Mouse (Mus musculus): Measurements from ENCODE around the gene Sel1l3. TPM values are rescaled to one million over a fixed set of nuclear protein-coding genes. Genes with fewer than 3 reads are reported as not detected.

Sel1l3 gene
- 2.0 and 3.7 TPM in 2 replicates for total RNA-seq (2021)
- long read RNA-seq, full-length matches to known transcripts: 4 of 5 reads
- long read RNA-seq, partial matches to known transcripts: 1 of 5 reads
- long read RNA-seq, other reads (novel, unspliced or antisense): 0 of 5 reads

DNA sequence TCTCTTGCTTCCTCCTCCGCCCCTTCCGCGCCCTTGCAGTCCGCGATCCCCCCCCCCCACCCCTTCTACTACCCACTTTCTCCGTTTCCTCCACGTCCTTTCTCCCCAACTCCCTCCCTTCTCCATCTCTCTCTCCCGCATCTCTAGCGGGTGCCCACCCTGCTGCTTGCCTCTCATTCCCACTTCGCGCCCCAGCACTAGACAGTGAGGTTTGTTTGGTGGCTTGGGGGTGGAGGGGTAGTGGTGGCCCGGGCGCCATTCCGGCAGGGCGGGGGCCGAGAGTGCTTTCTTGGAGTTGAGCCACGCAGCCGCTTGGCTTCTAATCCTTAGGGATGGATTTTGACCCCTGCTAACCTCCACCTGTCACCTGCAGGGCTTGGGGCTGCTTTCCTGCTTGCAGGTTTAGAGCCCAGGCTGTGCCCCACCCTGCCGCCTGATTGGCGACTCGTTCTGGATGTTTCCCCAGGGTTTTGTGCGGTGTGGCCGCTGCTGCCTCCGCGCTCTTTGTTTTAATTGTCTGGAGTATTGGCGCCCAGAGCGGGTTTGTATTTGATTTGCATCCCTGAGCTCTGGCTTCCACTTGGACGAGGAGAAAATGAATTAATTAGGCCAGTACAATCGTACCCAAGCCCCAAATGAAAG, at the start of gene Sel1l3:
Sel1l3 (minus strand) TSS at position 217 of the 642 bp plus-strand sequence.
- no peak for DNase-seq

DNA sequence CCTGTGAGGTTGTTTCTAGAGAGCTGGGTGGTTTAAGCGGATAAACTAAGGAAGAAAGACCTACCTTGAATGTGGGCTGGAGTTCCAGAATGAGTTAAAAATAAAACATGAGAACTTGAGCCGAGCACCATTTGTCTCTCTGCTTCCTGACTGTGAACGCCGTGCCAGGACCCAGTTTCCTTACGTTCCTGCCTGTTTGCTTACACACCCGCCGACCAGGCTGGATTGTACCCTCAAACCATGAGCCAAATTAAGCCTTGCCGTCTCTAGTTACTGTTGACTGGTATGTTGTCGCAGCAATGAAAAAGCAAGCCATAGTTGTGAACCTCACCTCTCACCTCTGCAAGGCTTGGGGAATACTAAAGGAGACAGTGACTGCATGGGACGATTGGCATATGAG, 48.3 kb upstream of the Sel1l3 start:
- no peak for DNase-seq

DNA sequence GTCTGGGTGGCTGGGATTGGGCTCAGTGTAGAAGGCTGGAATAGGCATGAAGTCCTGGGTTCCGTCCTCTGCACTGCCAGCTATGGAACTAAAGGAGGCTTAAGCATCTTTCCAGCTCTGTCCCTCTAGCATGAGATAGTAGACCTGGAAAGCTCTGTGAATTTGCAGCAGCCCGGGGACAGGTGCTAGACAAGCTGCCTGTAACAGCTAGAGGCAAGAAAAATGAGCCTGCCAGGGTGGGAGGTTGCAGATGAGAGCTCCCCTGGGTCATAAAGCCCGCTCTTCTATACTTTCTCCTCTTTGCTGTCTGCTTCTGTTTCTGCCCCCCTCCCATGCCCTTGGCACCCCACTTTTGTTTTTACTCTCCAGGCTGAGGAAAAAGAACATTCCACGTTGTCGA, 46.2 kb upstream of the Sel1l3 start:
- DNase-seq: no peak

DNA sequence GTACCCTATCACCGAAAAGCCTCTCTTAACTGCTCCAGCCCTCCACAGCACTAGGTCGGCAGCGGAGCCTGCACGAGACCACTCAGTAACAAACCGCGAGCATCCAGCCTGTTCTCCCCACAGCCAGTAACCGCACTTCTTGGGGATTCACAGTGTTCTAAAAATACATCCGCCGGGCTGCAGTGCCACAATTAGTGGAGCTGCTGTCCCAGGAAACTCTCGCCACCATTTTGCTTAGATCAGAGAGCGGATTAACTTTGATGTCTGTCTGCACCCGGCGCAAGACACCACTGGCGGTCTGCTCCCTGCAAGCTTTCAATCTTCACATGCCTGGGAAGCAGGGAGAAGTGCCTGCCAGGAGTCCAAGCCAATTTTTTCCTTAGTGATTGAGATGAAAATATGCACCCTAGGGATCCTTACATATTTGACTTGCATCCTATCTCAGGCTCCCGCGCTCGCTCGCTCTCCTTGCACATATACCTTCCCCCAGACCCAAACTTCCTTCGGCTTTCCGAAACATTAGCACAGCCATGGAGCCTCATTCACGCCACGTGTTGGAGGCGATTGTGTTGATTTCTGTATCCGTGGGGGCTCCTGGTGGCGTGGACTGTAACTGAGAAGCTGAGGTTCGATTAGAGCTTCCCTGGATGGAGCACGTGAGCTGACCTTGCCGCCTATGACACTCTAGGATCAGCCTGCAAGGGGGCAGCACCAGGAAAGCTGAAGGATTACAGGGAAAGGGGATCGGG, 44.5 kb upstream of the Sel1l3 start:
- DNase-seq: peak; percentile 9

DNA sequence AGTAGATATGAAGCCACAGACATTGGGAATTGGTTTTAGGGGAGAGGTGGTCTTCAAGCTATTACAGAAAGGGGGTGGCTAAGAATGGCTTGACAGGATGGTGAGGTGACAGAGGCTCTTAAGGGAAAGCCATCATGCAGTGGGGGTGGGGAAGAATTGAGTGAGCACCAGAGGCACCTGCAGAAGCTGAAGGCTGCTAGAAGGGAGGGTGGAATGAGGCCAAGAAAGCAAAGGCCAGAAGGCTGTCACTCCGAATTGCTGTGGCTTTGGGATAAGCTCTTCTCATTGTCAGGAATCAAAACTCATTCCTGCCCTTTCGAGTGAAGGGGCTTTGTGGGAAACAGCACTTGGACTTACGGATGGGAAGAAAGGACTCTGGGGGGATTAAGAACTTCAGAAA, 41.1 kb upstream of the Sel1l3 start:
- no peak for DNase-seq

DNA sequence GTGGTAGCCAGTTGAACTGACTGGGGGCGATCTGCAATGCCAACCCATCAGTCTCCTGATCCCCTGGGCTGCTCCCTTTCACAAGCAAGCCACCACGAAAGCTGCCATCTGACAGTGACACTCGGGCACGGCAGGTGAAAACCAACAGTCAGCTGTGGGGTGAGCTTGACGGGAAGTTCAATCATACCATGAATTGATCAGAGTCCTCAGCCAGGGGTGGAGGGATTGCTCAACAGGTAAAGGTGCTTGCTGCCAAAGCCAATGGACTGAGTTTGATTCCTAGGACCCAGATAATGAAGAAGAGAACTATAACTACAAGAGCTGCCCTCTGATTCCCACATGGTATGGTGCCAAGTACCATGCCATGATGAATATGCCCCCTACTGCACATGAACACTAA, 40.4 kb upstream of the Sel1l3 start:
- no peak for DNase-seq

DNA sequence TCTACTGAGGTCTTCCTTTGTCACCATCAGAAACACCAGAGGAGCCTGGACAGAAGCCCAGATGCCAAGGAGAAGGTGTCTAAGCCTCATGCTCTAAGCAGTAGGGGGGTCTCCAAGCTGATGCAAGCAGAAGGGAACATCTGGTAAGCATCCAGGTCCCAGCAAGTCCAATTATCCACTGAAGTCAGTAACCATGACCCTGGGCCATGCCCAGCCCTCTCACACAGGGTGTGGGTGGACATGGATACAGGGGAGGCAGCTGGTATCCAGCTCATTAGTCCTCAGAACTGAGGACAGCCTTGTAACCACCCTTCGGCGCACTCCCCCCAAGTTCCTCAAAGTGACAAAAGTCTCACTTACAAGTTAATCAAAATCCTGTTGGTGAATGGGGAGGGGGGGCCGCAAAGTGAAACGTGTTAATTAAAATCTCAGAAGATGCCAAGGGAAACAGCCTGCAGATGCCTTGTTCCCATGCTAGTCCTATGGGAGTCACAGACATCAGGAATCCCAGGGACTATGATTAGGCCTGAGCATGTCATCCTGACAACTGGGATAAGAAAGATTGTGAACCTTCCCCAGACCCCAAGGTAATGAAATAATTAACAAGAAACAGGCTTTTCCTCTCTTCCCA, 35.8 kb upstream of the Sel1l3 start:
- no peak for DNase-seq

DNA sequence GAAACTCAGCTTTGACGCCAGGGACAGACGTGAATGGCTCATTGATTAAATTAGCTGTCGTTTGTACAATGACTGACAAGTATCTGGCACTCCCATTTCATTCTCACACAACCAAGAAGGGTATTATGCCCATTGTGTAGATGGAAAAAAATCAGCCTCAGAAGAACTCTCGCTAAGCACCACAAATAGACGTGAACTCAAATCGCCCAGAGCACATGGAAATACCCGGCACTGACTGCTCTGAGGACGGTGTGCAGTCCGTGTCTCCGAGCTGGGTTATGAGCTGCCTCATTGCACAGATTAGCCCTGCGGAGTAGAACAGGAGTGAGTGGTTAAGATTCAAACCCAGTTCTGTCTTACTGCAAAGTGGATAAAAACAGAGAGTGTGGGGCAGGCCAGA, 34.8 kb upstream of the Sel1l3 start:
- no peak for DNase-seq

DNA sequence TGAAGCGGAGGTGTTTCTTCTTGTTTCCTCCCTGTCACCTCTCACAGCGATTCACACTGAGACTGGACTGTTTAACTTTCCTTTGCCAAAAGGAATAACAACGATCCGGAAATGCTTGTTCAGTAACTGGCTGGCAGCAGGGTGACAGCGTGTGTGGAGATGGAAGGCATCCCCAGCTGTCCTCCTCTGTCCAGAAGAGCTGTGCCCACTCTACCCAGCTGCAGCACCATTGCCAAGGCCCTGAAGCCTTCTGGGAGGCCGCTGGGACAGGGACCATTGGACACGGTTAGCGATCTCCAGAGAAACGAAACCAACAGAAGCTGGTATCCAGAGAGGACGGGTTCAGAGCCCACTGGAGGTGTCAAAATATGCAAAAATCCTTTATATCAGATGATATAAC, 30.2 kb upstream of the Sel1l3 start:
- DNase-seq: no peak

DNA sequence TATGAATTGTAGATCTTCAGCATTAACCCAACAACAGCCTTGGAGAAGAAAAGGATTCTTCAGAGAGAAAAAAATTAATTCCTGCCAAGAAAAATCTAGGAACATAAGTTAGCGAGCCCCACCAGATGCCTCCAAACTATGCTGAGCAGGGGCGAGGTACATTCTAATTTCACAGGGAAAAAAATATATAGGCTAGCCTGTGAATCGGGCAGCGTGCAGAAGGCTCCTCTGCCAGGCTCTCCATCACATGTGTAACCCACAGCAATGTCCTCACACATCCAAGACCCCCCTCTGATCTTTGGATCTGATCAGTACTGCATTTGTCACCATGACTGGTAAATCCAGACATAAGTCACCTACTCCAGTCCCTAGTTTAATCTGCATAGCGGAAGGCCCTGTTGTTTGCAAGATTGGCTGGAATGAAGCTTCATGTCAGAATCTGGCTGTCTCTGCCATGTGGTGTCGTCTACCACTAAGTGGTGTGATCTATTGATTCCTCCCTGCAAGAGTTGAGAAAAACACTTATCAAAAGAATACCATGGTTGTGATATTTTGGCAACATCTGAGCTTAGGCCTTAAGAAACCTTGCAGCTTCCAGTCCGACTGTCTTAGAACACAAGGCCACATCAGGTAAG, 29.3 kb upstream of the Sel1l3 start:
- no peak for DNase-seq

DNA sequence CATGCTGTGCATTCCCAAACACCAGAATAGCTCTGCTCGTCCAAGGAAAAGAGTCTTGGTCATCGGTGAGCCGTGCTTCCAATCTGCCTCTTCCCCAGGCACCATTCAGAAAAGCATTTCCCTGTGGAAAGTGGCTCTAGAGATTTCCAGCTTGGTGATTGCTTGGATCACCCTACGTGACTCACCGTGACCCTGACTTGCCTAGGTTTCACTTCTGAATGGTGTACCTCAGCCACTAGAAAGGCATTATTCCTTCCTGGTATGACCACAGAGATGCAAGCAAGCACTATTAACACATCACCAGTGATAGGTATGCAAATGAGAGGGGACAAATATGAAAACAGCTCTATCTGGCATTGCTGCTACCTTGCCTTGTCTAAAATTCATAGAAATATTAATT, 28.2 kb upstream of the Sel1l3 start:
- no peak for DNase-seq

DNA sequence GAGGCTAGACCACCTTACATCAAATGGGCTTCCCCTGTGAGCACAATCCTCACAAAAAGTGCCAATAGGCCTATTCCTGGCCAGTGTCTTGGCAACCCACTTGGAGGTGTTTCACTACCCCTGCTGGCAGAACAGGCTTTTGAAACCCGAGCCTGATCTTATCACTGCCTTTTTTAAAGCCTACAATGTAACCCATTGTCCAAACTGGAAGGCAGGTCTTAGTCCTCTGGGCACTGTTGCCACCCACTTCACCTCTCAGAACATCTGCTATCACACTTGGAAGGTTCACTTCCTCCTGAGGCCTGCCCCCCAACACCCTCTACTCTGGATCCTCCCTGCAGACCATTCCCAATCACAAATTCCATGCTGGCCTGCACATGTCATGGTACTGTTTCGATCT, 27.4 kb upstream of the Sel1l3 start:
- DNase-seq: no peak

DNA sequence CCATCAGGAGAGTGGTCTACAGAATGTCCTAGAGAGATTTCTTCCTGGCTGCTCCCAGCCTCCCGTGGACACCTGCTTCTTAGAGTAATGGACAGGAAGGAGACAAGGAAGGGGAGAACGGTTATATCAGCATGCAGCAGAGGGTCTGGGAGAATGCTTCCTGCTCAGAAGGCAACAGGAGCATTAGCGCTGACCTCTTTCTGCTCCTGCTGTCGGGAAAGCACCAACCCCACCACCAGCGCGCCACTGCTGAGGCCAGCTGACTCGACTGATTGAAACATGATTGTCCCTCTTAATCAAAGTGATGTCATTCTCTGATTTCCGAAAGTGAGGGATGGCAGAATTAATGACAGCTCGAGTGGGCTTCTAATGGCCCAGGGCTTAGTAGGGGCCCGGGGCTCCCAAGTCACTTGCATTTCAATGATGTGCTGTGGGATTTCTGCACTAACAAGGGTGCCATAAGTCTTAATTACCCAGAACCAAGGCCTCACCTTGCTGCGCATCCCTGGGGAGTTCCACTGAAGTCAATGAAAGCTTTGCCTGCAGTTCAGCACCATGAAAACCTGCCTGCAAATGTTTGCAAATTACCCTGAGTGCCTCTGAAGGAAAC, 26.2 kb upstream of the Sel1l3 start:
- DNase-seq: no peak

DNA sequence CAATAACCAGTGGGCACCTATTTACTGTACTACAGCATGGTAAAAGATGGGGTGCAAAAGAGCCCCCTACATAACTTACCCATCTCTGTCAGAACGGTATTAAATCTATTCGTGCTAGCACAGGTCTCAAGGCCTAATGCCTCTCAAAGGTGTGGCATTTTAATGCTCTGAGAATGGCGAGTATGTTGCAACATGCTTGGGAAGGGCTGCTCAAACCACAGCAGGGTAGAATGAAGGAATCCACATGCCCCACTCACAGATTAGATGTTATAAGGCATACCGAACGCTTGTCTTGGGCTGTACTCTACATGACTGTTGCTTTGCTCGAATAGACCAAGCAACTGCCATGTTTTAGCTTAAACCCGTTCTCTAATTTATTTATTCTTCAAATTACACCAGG, 25.5 kb upstream of the Sel1l3 start:
- DNase-seq: no peak

DNA sequence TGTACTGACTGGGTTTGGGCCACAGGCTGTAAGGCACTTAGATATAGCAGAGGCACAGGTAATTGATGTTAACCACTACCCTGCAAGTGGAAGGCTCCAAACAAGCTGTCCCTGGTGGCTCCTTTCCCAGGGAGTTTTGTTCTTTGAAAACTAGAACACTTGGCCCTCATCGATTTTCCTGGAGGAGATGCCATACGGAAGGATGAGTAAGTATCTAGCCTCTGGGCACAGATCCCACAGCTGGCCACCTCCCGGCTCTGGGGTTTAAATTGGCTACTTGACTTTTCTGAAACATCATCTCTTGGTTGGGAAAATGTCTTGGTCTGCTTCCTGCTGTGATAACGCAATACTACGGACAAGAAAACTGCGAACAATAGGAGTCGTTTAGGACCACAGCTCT, 25.0 kb upstream of the Sel1l3 start:
- no peak for DNase-seq

DNA sequence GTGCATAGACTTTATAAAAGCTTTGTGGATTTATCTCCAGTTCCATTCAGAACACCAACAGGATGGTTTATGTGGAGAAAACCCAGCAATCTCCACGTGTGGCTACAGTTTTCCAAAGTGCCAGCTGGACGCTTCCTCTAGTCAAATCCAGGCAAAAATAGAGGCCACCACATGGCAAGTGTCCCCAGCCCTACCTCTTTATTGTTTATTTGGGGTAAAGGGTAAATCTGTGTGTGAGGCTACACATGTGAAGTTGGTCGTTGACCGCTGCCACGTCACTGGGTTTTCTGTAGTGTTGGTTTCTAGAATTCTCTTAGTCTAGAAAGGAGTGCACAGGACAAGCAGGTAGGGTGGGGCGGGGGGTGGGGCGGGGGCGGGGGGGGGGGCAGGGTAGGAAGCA, 23.0 kb upstream of the Sel1l3 start:
- no peak for DNase-seq

DNA sequence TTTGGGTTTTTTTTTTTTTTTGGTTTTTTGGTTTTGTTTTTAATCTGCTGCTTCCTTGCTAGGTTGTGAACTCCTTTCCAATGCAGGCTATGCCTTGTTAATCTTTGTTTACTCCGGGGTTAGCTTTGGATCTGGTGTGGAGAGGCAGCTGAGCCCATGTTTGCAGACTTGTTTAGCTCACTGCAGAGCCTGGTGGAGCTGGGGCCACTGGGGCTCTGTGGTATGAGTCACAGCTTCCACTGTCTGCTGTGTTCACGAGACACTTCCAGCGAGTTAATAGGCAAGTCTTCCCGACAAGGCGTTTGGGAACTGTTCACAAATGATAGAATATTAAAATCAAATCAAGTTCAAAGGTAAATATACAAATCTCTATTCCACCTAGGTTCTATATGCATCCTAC, 22.4 kb upstream of the Sel1l3 start:
- DNase-seq: peak; percentile 44

DNA sequence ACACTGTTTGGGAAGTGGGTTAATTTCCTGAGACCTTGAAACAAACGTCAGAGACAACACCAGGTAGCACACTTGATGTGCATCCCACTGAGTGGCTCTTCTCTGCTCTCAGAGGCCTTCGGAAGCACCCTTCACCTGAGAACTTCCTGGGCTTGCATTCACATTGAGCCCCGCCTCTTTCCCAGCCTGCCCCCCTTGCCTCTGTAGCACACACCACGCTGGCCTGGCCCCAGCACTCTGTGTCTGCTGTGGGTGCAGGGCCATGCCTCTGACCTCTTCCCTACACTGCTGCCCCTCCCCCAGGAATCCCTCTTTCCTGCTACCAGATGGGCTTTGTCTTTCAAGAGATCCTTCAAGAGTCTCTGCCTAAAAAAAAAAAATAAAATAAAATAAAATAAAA, 21.8 kb upstream of the Sel1l3 start:
- no peak for DNase-seq

DNA sequence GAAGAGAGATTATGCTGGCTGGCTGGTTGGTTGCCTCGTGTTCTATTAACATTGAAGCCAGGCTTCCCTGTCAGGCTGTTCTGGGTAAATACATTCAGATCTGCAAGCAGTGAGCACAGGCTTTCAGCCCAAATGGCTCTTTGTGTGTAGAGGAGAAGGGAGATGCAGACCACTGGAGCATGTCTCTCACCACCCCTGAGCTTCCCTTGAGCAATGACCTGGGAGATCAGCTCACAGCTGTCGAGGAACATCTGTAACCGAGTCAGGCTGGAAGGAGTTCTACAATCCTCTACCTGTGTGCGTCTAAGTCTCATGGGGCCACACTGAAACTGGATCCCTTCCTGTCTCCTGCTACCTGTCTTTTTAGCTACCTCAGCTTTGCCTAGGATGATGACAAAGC, 16.8 kb upstream of the Sel1l3 start:
- DNase-seq: no peak

DNA sequence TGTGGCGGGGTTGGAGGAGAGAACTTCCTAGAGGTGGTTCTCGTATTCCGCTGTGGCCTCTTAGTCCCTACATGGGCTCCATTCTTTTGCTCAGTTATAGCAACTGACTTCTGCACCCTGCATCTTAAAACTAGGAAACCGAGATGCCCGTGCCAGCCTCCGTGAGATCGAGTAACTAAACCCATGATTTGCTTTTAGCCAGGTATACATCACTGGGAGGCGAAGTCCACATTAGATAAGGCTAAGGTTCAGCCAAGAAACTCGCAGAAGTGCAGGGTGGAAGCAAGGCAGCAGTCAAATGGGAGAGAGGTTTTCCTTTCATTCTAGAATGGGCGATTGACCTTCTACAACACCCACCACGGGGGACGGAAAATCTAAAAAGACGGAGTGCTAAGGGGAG, 11.7 kb upstream of the Sel1l3 start:
- no peak for DNase-seq

DNA sequence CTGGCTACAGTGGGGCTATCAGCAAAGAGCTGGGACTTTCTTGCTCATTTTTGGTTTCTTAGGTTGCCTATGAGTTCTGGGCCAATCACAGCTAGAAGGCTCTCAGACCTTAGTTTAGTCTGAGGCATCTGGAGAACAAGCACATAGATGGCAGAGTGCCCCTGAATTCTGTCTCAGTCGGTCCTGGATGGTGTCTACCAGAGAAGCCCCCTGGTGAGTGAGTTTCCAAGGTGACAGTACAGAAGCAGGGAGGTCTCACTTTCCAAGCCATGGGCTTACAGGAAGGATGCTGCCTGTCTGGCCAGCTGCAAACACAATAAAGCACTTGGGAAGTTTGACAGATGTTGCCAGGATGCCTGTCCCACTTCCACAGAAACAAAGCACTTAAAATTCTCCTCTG, 1.1 kb upstream of the Sel1l3 start:
- no peak for DNase-seq

DNA sequence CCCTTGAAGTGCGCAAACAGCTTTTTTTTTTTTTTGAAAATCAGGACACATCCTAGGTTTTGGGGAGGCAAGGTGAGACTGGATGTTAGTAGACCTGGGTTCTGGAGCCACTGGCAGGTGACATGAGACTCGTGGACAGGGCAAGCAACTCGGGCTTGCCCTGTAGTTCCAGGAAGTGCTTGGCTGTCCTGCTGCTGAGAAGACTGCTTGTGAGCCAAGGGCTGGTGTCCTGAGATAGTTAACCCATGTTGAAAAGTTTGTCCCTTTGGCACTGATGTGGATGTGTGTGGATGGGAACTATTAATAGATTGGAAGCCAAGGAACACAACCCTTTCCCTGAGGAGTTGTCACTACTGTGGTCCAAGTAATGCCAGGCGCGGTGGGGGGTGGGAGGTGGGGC, 635 bp upstream of the Sel1l3 start:
- DNase-seq: no peak

All from adrenal gland, postnatal 25 days (tissue).